Mouse (Mus musculus) heart, adult 10 weeks (tissue): Measurements from ENCODE around the gene Dhrs7. TPM values are rescaled to one million over a fixed set of nuclear protein-coding genes. Genes with fewer than 3 reads are reported as not detected.

ENCODE experiments used
- polyA plus RNA-seq: library from polyadenylated mRNA; stranded (reverse); fragments of 350-450 nt; fragmentation: Illumina TruSeq; extraction: RNeasy Lipid Tissue Mini Kit (QIAGEN cat#74804); gene quantifications from one replicate; pipeline ENCODE4 v1.2.3, GENCODE M21; 2014; ENCODE audit warnings: low read depth, low replicate concordance

Dhrs7 gene
- 56.6 TPM for polyA plus RNA-seq

GRCm38 (mm10) chr12:72664735-72665337 is at the start of gene Dhrs7:
Dhrs7 (minus strand) TSS chr12:72664909.

GRCm38 (mm10) chr12:72649611-72650330 is 14.9 kb downstream of the Dhrs7 start, which contains the start of gene Gm4756:
Gm4756 (minus strand) TSS chr12:72649661.

Other genes starting within 250 kb of the Dhrs7 start
- gene Lrrc9, start 223.0 kb downstream of the Dhrs7 start, polyA plus RNA-seq: not detected
- gene Pcnx4, start 128.5 kb downstream of the Dhrs7 start, polyA plus RNA-seq: 3.6 TPM
- gene Gm4756, start 15.2 kb downstream of the Dhrs7 start, polyA plus RNA-seq: not detected
- 199 TPM for gene Ppm1a, start 92.5 kb upstream of the Dhrs7 start, polyA plus RNA-seq